Mouse (Mus musculus) gonadal fat pad, adult 2 months (tissue): ENCODE data around the gene Sec22b. TPM values are rescaled to one million over a fixed set of nuclear protein-coding genes. Genes with fewer than 3 reads are reported as not detected.
A peak's percentile ranks its signal among the peaks of the same experiment; 100 is the strongest.

Experiments
- DNase-seq: peaks from one replicate; pipeline ENCODE4 v3.0.0-alpha.2; 2012; ENCODE audit warnings: low read depth
- polyA plus RNA-seq: library from polyadenylated mRNA; depleted of rRNA; stranded (reverse); fragments of >200 nt; gene quantifications from 2 replicates; pipeline ENCODE4 v1.2.3, GENCODE M21; 2012

Sec22b gene
- polyA plus RNA-seq, 1 experiment: 45.5 TPM

- no peak for DNase-seq
These were observed 8.7 kb downstream of the Sec22b start for GRCm38 (mm10) chr3:97909737-97910136.

- DNase-seq: no peak
These were observed 10.1 kb downstream of the Sec22b start for GRCm38 (mm10) chr3:97911093-97911492.

DNA sequence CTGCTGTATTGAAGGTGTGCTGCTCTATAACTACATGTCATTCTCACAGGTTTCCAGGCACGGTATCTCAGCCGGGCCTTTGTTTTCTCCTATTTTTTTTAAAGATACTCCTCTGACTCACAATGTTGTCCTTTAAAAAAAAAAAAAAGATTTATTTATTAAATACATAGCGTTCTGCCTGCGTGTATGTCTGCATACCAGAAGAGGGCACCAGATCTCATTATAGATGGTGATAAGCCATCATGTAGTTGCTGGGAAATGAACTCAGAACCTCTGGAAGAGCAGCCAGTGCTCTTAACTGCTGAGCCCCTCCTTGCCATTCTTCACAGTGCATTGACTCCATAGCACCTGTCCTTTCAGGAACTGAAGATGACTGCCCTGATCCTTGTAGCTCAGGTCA lies 14.1 kb downstream of the Sec22b start:
- DNase-seq: no peak

- DNase-seq: peak; percentile 56
These were observed 18.0 kb downstream of the Sec22b start for GRCm38 (mm10) chr3:97918885-97919550.

- DNase-seq: no peak
These were observed 24.3 kb downstream of the Sec22b start for GRCm38 (mm10) chr3:97925246-97925645.

DNA sequence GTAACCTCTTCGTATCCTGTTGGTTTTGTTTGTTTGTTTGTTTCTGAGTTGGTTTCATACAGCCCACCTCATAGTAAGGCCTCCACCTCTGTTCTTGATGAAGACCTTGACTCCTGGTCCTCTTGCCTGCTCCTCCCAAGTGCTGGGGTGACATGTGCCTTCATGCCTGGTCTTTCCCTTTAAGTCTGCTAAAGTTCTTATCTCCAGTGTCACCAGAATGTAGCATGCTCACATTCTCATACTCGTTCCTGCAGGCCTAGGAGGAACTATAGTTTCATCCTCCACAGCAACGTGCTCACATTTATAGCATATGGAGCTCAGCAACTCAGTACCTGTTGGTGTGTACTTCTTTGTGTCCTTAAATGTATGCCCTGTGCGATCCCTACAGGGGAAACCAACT lies 26.3 kb downstream of the Sec22b start:
- DNase-seq: no peak

- no peak for DNase-seq
These were observed 28.2 kb downstream of the Sec22b start for GRCm38 (mm10) chr3:97928968-97929858.

DNA sequence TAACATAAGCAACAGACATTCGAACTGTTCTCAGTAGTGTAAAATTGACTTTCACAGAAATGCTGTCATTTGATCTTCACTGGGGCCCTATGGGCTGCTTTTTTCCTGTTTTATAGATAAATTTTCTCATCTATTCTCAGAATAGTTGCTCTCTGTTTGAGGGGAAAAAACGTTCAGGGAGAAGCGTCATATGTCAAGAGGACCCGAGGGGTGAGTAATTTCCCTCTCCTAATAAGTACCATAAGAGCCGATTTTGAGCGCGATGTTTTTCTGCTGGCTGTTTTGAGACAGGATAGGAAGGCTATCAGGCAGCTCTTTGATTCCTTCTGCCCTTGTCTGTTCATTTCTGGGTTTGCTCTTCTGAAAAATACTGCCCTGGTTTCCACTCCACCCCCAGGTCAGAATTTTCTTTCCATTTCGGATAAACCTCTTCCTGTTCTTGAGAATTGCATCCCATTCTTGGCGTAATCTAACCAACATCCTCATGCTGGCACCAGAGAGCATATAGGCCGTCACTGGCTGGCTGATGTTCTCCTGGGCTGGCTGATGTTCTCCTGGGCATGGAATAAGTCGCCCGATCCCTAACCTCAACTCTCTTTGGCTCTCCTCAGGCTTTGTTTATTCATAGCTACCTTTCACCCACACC lies 29.3 kb downstream of the Sec22b start:
- DNase-seq: no peak

DNA sequence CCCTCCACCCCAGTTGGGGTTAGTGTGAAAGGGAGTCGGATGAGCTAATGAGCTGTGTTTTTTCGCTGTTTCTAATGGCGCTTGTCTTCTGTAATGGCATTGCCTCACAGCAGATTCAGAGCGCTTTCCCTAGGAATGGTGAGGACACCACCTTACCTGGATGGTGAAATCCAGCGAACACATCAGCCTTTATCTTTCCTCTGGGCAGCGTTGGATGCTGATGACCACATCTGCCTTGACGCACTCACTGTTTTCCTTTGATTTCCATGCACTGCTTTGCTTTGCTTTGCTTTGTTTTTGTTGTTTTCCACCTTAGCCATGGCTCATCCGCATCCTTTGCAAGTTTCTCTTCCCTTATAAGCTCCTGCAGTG lies 29.8 kb downstream of the Sec22b start:
- DNase-seq: no peak

GRCm38 (mm10) chr3:97931310-97931885 lies 30.4 kb downstream of the Sec22b start:
- DNase-seq: no peak

GRCm38 (mm10) chr3:97932131-97932530 lies 31.1 kb downstream of the Sec22b start:
- DNase-seq: no peak

- DNase-seq: no peak
These were observed 31.8 kb downstream of the Sec22b start for GRCm38 (mm10) chr3:97932771-97933170.

DNA sequence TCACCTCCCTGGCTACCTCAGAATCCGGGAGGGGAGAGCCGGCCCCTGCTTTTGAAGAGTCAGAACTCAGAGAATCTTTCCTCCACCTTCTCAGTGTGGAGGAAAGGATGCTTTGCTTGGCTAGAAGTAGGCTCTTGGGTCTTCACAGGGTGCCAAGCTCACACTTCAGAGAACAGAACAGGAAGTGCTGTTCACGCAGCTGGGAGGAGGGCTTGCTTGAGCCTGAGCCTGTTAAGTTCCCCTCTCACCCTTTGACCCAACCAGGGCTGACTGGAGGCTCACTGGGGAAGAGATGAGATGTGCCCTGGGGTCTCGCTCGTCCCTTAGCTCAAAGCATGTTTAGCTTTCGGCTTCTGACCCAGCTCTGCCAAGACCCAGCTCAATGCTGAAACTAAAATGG lies 32.3 kb downstream of the Sec22b start:
- no peak for DNase-seq

GRCm38 (mm10) chr3:97933811-97934210 lies 32.8 kb downstream of the Sec22b start:
- DNase-seq: no peak

- no peak for DNase-seq
These were observed 33.6 kb downstream of the Sec22b start for GRCm38 (mm10) chr3:97934331-97935300.

DNA sequence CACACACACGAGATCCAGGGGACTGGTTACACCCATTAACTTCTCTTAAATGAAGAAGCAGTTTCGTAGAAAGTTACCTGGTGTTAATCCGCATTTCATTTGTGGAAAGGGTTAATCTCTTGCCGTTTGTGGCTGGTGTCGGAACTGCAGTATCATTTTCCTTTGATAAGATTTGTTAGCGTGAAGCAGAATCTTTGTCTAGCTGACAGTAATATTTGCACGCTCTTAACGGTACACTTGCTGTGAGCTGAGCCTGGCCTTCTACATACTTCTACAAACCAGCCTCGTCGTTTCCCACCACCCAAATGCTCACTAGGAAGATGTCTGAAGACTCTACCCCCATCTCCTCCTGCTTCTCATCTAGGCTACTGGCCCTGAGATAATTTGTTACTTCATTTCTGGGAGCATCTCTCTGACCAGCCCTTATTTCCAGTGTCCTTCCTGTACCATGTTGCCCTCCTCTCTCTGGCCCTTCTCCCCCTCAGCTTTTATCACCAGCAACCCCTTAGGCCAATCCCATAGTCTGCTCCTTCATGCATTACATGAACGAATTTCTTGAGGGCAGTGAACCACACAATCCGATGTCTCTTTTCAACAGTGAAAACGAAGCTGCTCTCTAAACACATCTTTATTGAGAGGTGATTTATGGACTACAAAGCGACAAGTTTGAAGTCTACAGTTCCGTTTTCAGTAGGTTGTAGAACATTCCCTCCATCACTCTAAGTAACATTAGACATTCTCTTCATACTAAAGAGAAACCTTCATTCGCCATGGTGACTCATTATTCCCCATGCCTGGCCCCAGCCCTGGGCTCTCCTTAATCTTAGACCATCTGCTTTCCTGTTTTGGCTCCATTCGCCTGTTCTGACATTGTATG lies 36.3 kb downstream of the Sec22b start:
- DNase-seq: no peak

DNA sequence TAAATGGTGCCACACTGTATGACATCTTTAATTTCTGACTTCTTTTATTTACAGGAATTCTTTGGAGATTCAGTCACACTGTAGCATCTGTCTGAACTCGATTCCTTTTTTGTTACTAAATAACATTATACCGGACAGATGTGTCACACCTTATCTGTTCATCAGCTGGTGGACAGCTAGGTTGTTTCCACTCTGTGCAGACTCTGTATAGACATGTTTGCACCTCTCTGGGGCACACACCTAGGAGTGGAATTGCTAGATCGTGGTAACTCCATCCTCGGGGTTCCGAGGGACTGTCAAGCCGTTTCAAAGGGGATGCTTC lies 36.9 kb downstream of the Sec22b start:
- no peak for DNase-seq

GRCm38 (mm10) chr3:97938814-97939526 lies 38.0 kb downstream of the Sec22b start:
- no peak for DNase-seq

DNA sequence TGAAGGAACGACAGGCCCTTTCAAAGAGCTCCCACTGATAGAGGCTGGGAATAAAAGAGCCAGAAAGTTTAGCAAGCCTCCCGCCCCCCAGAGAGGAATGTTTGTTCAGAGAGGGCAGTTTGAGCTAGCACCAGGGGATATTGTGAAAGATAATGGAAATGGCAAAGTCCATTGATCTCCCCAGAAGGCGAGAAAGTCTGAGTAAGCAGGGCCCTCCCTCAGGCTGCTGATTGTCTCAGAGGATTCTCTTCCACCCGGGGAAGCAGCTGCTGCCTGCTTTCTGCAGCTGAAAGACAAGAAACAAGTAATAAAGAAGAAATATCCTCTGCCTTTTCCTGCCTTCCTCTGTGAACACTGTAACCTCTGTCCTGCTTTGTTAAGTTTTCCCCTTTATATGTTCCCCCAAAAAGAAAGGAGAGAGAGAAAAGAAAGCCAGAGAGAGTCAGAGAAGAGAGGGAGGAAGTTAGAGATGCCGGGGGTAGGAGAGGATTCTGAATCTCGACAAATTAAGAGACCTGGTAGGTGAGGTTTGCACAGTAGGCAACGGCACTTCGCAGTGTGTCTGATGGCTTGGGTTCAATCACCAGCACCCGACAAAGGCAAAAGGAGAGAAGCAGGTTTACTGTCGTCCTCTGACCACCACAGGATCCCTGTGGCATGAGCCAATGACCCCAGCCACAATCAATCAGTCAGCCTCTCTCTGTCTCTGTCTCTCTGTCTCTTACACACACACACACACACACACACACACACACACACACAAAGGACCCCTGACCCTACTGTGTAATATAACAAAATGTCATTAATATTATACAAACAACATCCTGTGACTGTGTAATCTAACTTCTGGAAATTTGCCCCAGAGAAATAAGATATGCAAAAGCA lies 38.9 kb downstream of the Sec22b start:
- no peak for DNase-seq
